Mouse (Mus musculus): ENCODE results near the gene Osbpl10. TPM values are rescaled to one million over a fixed set of nuclear protein-coding genes. Genes with fewer than 3 reads are reported as not detected.

The Osbpl10 gene
- polyA plus RNA-seq, 1 experiment from 2014 or later, result 1.6 TPM

DNA sequence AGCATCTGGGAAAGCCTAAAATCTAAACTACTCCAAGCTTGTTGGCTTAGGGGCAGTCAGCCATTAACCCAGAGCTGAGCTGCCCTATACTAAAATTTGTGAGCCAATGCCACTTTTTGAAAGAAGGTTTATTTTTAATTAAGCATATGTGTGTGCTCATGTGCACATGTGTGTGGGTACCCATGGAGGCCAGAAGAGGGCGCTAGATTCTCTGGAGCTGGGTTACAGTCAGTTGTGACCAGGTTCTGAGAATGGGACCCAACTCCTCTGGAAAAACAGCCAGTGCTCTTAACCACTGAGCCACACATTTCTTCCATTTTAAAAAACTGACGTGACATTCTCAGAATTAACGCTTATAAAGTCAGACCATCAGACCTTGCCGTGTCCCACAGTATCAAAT is 119.0 kb downstream of the Osbpl10 start:
- H3K9ac ChIP-seq (ENCODE audit: low read length), result no peak overlapping the region
- no peaks in the 10 kb centered on the region for H3K36me3 ChIP-seq (ENCODE audit: control insufficient read depth, insufficient read depth, low read length)
- no peak overlapping the region for H3K27ac ChIP-seq (ENCODE audit: low read depth)
- no peak overlapping the region for H3K4me2 ChIP-seq (ENCODE audit: low read length)
- 0 out of 2 replicates have a peak, but pooled peaks cover 4% of the 10 kb centered on the region for H3K9me3 ChIP-seq (ENCODE audit: control insufficient read depth, low read length)
- H3K4me3 ChIP-seq (ENCODE audit: low read depth, low read length), result no peak overlapping the region
- DNase-seq (ENCODE audit: low spot score) (no peak), ATAC-seq (replicated peaks; ENCODE audit: low FRiP score, low TSS enrichment, low read depth) (no peak)
- 85% methylated on average over 4 of the region's 4 CpGs for WGBS
- no peaks in the 10 kb centered on the region; the same call in 1 of the 2 replicates for H3K4me1 ChIP-seq (replicated peaks; ENCODE audit: control insufficient read depth, insufficient read depth, low read length)
- H3K27me3 ChIP-seq (replicated peaks; ENCODE audit: control insufficient read depth, insufficient read depth, low read length), result no peaks in the 10 kb centered on the region

GRCm38 (mm10) chr9:115100181-115100915 is 122.0 kb downstream of the Osbpl10 start:
- H3K9ac ChIP-seq (ENCODE audit: low read length), result no peak overlapping the region
- H3K4me3 ChIP-seq (ENCODE audit: low read depth, low read length), result no peak overlapping the region
- H3K27ac ChIP-seq (ENCODE audit: low read depth), result no peak overlapping the region
- no peak overlapping the region for H3K4me2 ChIP-seq (ENCODE audit: low read length)
- WGBS, result 83% methylated on average over 15 of the region's 15 CpGs
- H3K9me3 ChIP-seq (ENCODE audit: control insufficient read depth, low read length), result no peaks in the 10 kb centered on the region
- ATAC-seq (replicated peaks; ENCODE audit: low FRiP score, low TSS enrichment, low read depth) (0 out of 2 replicates have a peak, but pooled peaks have one; percentile 40), DNase-seq (ENCODE audit: low spot score) (no peak)
- H3K27me3 ChIP-seq (replicated peaks; ENCODE audit: control insufficient read depth, insufficient read depth, low read length), result no peaks in the 10 kb centered on the region
- no peaks in the 10 kb centered on the region for H3K36me3 ChIP-seq (ENCODE audit: control insufficient read depth, insufficient read depth, low read length)
- H3K4me1 ChIP-seq (replicated peaks; ENCODE audit: control insufficient read depth, insufficient read depth, low read length), result no peaks in the 10 kb centered on the region; the same call in 1 of the 2 replicates

DNA sequence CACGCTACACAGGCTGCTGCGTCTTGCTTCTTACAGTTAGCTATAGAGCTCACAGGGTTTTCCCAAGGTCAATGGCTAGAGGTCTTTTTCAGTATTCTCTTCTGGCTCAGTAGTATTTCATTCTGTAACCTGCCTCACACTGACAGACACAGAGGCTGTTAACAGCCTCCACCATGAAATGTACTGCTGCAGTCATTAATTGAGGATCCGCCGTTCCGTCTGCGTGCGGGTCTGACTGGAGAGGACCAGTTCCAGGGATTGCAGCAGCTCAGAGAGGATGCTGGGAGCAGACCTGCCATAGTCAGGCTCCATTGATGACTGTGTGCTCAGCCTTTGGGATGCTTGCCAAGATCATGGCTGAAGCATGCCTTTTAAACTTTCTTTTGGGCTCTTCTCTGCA is 129.1 kb downstream of the Osbpl10 start:
- Histone ChIP-seq H3K4me2 (ENCODE audit: low read length) (no peak overlapping the region; the same call in 1 of the 2 replicates), H3K36me3 (ENCODE audit: control insufficient read depth, insufficient read depth, low read length) (no peaks in the 10 kb centered on the region), H3K4me1 (replicated peaks; ENCODE audit: control insufficient read depth, insufficient read depth, low read length) (no peaks in the 10 kb centered on the region), H3K9ac (ENCODE audit: low read length) (no peak overlapping the region), H3K9me3 (ENCODE audit: control insufficient read depth, low read length) (no peaks in the 10 kb centered on the region), H3K27me3 (replicated peaks; ENCODE audit: control insufficient read depth, insufficient read depth, low read length) (no peaks in the 10 kb centered on the region), H3K4me3 (ENCODE audit: low read depth, low read length) (no peak overlapping the region), H3K27ac (ENCODE audit: low read depth) (no peak overlapping the region)
- ATAC-seq (replicated peaks; ENCODE audit: low FRiP score, low TSS enrichment, low read depth) (no peak), DNase-seq (ENCODE audit: low spot score) (no peak)
- WGBS, result 46% methylated on average over 7 of the region's 7 CpGs

DNA sequence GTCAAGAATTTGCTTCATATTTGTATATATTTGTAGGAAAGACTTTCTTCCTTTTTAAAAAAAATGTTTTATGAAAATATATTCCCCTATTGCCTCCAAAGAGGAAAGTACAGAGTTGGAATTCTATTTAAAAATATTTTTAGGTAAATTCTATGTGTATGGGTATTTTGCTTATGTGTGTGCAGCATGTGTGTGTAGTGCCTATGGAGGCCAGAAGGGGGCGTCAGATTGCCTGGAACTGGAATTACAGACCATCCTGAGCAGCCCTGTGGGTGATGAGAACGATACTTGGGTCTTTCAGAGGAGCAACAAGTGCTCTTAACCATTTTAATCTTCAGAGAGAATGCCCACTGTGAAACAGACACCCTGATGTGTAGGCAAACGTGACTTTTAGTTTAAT is 132.3 kb downstream of the Osbpl10 start:
- H3K27ac ChIP-seq (ENCODE audit: low read depth), result no peak overlapping the region
- WGBS, result 64% methylated on average over 3 of the region's 3 CpGs
- DNase-seq (ENCODE audit: low spot score), result no peak
- no peak overlapping the region for H3K4me2 ChIP-seq (ENCODE audit: low read length)
- no peaks in the 10 kb centered on the region for H3K36me3 ChIP-seq (ENCODE audit: control insufficient read depth, insufficient read depth, low read length)
- no peaks in the 10 kb centered on the region for H3K27me3 ChIP-seq (replicated peaks; ENCODE audit: control insufficient read depth, insufficient read depth, low read length)
- no peaks in the 10 kb centered on the region for H3K4me1 ChIP-seq (replicated peaks; ENCODE audit: control insufficient read depth, insufficient read depth, low read length)
- no peaks in the 10 kb centered on the region for H3K9me3 ChIP-seq (ENCODE audit: control insufficient read depth, low read length)
- no peak overlapping the region for H3K9ac ChIP-seq (ENCODE audit: low read length)
- no peak for ATAC-seq (replicated peaks; ENCODE audit: low FRiP score, low TSS enrichment, low read depth)
- no peak overlapping the region for H3K4me3 ChIP-seq (ENCODE audit: low read depth, low read length)

DNA sequence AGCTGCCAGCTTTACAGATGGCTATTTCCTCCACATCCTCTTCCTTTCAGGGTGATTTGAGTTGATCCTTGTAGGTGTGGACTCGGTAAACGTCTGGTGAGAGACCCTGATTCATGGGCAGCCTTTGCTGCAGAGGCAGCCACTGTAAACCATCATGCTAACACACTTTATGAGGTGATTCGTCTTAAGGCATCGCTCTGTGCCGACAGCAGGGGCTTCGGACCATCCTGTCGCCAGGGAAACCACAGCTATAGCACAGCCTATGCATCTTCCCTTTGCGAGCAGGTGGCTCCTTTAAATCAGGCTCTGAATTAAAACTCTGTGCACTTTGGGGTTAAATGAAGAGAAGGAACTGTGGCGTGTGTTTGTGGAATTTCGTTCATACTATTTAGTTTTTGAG is 138.9 kb downstream of the Osbpl10 start:
- H3K4me2 ChIP-seq (ENCODE audit: low read length), result no peak overlapping the region
- no peak overlapping the region for H3K4me3 ChIP-seq (ENCODE audit: low read depth, low read length)
- ATAC-seq (replicated peaks; ENCODE audit: low FRiP score, low TSS enrichment, low read depth) (no peak), DNase-seq (ENCODE audit: low spot score) (no peak)
- H3K9ac ChIP-seq (ENCODE audit: low read length), result no peak overlapping the region
- H3K4me1 ChIP-seq (replicated peaks; ENCODE audit: control insufficient read depth, insufficient read depth, low read length), result peaks cover 14% of the 10 kb centered on the region
- no peaks in the 10 kb centered on the region for H3K9me3 ChIP-seq (ENCODE audit: control insufficient read depth, low read length)
- no peaks in the 10 kb centered on the region for H3K36me3 ChIP-seq (ENCODE audit: control insufficient read depth, insufficient read depth, low read length)
- no peaks in the 10 kb centered on the region for H3K27me3 ChIP-seq (replicated peaks; ENCODE audit: control insufficient read depth, insufficient read depth, low read length)
- 36% methylated on average over 10 of the region's 10 CpGs for WGBS
- H3K27ac ChIP-seq (ENCODE audit: low read depth), result no peak overlapping the region

- H3K9me3 ChIP-seq (ENCODE audit: control insufficient read depth, low read length), result no peaks in the 10 kb centered on the region
- 77% methylated on average over 5 of the region's 5 CpGs for WGBS
- no peaks in the 10 kb centered on the region for H3K27me3 ChIP-seq (replicated peaks; ENCODE audit: control insufficient read depth, insufficient read depth, low read length)
- DNase-seq (ENCODE audit: low spot score) (no peak), ATAC-seq (replicated peaks; ENCODE audit: low FRiP score, low TSS enrichment, low read depth) (no peak)
- H3K4me3 ChIP-seq (ENCODE audit: low read depth, low read length), result no peak overlapping the region
- no peaks in the 10 kb centered on the region for H3K36me3 ChIP-seq (ENCODE audit: control insufficient read depth, insufficient read depth, low read length)
- peaks cover 14% of the 10 kb centered on the region for H3K4me1 ChIP-seq (replicated peaks; ENCODE audit: control insufficient read depth, insufficient read depth, low read length)
- H3K4me2 ChIP-seq (ENCODE audit: low read length), result no peak overlapping the region
- H3K27ac ChIP-seq (ENCODE audit: low read depth), result no peak overlapping the region
- no peak overlapping the region for H3K9ac ChIP-seq (ENCODE audit: low read length)
These were observed 141.9 kb downstream of the Osbpl10 start for GRCm38 (mm10) chr9:115120276-115120675.

DNA sequence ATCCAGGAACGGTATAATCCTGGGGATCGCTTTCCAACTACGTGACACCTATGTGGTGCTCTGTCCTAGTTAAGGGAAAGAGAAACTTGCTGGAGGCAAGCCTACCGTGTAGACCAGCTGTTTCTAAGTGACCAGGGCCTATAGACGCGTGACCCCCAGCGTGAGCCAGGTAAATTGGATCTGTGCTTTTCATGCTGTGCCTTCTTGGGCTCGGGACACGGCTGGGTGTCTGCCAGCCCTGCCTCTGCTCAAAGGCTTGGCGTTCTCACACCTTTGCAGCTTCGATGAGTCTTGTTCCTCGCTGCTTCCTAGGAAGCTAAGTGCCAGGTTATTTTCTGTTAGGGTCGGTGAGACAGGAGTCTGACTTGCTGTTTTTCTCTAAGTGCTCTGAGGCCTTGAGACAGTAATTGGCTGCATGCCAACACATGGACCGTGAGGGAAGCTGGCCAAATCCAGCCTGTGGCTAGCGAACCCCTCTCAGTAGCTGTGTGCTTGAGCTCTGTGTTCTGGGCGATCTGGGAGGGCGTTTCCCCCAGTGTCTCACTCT is 142.4 kb downstream of the Osbpl10 start:
- Histone ChIP-seq H3K9me3 (ENCODE audit: control insufficient read depth, low read length) (no peaks in the 10 kb centered on the region), H3K4me1 (replicated peaks; ENCODE audit: control insufficient read depth, insufficient read depth, low read length) (peaks cover 14% of the 10 kb centered on the region), H3K36me3 (ENCODE audit: control insufficient read depth, insufficient read depth, low read length) (no peaks in the 10 kb centered on the region), H3K4me3 (ENCODE audit: low read depth, low read length) (no peak overlapping the region), H3K4me2 (ENCODE audit: low read length) (no peak overlapping the region), H3K9ac (ENCODE audit: low read length) (no peak overlapping the region), H3K27me3 (replicated peaks; ENCODE audit: control insufficient read depth, insufficient read depth, low read length) (no peaks in the 10 kb centered on the region), H3K27ac (ENCODE audit: low read depth) (no peak overlapping the region)
- 62% methylated on average over 17 of the region's 17 CpGs for WGBS
- 0 out of 2 replicates have a peak, but pooled peaks have one; percentile 40 for ATAC-seq (replicated peaks; ENCODE audit: low FRiP score, low TSS enrichment, low read depth)
- peak; percentile 63 for DNase-seq (ENCODE audit: low spot score)

DNA sequence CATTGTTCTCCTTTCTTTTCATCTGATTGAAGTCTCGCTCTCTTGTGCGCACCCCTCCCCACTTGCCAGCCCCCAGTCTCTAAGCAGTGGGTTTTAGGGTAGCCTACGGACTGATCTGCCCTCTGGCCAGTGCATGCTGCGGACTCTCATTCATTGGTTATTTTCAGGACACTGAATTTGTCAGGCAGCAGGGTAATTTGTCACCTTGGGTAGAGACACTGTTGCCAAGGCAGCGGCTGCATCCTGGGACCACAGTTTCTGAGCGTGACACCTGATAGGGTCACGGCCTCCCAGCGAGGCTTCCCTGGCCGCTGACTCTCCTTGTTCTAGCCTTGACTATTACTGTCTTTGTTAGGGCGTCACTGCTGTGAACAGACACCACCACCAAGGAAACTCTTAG is 149.0 kb downstream of the Osbpl10 start:
- 64% methylated on average over 10 of the region's 10 CpGs for WGBS
- Histone ChIP-seq H3K4me2 (ENCODE audit: low read length) (no peak overlapping the region), H3K9me3 (ENCODE audit: control insufficient read depth, low read length) (no peaks in the 10 kb centered on the region), H3K36me3 (ENCODE audit: control insufficient read depth, insufficient read depth, low read length) (no peaks in the 10 kb centered on the region), H3K9ac (ENCODE audit: low read length) (no peak overlapping the region), H3K27me3 (replicated peaks; ENCODE audit: control insufficient read depth, insufficient read depth, low read length) (no peaks in the 10 kb centered on the region), H3K27ac (ENCODE audit: low read depth) (no peak overlapping the region), H3K4me1 (replicated peaks; ENCODE audit: control insufficient read depth, insufficient read depth, low read length) (no peaks in the 10 kb centered on the region), H3K4me3 (ENCODE audit: low read depth, low read length) (no peak overlapping the region)
- DNase-seq (ENCODE audit: low spot score), result no peak
- ATAC-seq (replicated peaks; ENCODE audit: low FRiP score, low TSS enrichment, low read depth), result no peak

- Histone ChIP-seq H3K9ac (ENCODE audit: low read length) (no peak overlapping the region), H3K4me2 (ENCODE audit: low read length) (no peak overlapping the region), H3K36me3 (ENCODE audit: control insufficient read depth, insufficient read depth, low read length) (no peaks in the 10 kb centered on the region), H3K27ac (ENCODE audit: low read depth) (no peak overlapping the region), H3K4me3 (ENCODE audit: low read depth, low read length) (no peak overlapping the region), H3K4me1 (replicated peaks; ENCODE audit: control insufficient read depth, insufficient read depth, low read length) (no peaks in the 10 kb centered on the region), H3K9me3 (ENCODE audit: control insufficient read depth, low read length) (no peaks in the 10 kb centered on the region), H3K27me3 (replicated peaks; ENCODE audit: control insufficient read depth, insufficient read depth, low read length) (no peaks in the 10 kb centered on the region)
- WGBS, result 50% methylated on average over 2 of the region's 2 CpGs
- ATAC-seq (replicated peaks; ENCODE audit: low FRiP score, low TSS enrichment, low read depth) (no peak), DNase-seq (ENCODE audit: low spot score) (no peak)
These were observed 155.6 kb downstream of the Osbpl10 start for GRCm38 (mm10) chr9:115133926-115134325.
